Mouse (Mus musculus): Measurements from ENCODE around the gene Trim7.
"Not testable (repeated sequence)": the region's sequence is repeated elsewhere in the genome, so short reads cannot be mapped to it uniquely, and the experiment has no call there.

Gene Trim7

DNA sequence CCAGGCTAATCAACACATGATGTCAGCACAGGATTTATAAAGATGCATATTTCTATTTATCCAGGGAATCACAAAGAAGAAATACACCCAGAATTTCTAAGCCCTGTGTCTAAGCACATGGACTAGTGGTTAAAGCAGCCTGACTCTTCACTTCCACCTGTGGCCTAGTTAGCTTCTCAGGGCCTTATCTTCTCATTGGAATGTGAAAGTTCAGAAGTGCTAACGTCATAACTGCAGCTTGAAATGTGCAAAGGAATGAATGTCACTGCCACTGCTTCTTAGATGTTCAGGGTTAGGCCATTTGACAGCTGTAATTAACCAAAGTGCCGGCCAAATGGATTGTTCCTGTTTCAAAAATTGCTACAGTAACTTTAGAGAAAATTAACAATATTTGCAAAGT lies 4.3 kb downstream of the Trim7 start:
- DNase-seq, result no peak

DNA sequence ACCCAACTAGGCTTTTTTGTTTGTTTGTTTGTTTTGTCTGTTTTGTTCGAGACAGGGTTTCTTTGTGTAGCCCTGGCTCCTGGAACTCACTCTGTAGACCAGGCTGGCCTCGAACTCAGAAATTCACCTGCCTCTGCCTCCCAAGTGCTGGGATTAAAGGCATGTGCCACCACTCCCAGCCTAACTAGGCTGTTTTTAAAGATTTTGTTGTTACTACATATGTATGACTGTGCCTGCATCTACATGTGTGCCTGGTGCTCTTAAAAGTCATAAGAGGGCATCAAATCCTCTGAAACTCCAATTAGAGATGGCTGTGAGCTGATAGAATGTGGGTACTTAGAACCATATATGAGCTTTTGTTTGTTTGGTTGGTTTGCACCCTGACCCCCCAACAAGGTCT lies 5.3 kb downstream of the Trim7 start:
- DNase-seq, result no peak

DNA sequence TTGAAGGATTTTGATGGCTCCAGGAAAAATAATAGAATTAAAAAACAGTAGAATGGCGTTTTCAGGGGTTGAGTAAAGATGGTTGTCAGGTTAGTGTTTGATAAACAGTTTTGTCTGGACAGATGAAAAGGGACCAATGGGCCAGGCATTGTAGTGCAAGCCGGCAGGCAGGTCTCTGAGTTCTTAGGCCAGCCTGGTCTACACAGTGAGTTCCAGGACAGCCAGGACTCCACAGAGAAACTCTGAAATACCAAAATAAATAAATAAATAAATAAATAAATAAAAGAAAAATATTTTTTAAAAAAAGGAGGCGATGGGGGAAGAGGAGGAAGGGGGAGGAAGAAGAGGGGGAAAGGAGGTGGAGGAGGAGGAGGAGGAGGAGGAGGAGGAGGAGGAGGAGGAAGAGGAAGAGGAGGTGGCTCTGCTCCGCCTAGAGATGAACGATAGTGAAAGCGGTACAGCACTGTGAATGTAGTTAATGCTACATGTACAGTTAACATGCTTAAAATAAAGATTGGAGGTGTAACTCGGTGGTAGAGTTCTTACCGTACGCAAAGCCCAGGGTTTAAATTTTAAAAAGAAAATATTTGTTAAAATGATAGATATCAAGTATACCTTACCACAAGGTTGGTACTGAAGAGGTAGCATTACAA lies 7.3 kb downstream of the Trim7 start:
- no peak for DNase-seq

DNA sequence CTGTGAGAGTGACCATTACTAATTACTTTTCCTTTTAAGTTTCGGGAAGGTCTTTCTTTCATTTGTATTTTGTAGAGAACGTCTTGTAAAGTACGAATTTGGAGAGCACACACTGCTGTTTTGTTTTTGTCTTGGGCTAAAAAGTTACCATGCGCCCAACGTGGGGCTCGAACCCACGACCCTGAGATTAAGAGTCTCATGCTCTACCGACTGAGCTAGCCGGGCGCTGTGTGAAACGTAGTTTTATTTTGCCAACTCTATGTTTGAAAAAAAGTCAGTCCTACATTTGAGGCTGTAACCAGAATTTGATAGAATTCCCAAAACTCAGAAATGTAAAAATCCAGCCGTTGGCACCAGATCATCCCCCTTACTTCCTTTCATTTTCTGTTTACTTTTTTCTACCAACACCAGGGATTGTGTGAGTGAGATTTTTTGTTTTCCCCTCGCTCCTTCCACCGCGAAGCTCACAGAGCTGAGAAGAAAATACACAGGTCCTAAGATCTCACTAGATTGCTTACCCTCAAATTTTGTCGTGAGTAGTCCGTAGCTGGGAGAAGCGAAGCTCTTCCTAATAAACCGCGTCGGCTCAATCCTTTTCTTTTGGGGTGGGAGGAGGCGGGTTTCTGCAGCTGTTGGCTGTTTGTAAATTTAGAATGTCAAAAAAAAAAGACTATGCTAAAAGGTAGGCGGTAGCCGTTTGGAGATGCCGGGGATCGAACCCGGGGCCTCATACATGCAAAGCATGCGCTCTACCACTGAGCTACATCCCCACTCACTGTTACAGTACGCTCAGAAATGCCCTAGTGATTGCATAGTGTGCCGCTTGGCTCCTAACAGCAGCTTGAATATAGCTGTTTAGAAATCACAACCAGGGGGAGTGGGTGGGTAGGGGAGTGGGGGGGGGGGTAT lies 8.0 kb downstream of the Trim7 start:
- peak; percentile 96 for DNase-seq

DNA sequence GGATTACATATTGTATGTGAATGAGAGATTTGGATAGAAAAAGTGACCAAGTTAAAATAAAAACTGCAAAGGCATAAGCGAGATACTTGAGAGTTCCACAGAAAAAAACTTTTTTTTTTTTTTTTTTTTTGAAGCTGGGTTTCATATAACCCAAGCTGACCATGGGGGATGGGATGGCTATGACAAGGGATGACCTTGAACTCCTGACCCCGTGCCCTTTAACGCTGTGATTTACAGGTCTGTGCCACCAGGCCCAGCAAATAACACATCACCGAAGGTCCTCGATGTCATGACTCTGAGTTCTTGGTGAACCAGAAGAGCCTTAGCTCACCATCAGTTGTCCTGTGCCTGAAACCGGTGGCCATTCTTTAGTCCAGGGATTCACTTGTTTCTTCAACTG lies 10.0 kb downstream of the Trim7 start:
- DNase-seq, result no peak

DNA sequence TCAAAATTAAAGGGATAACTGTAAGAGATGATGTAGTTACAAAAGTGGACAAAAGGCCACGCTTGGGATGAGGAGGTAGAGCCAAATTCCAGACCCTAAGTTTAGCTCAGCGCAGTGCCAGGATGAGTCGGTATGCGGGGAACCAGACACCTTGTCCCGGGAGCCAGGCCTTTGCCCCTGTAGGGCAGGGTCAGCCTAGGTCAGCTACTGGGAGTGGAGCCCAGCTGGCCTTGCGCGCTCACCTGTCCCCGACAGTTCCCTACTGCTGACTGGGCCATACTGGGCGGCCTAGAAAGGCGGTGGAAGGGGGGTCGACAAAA lies 11.0 kb downstream of the Trim7 start:
- DNase-seq, result no peak

DNA sequence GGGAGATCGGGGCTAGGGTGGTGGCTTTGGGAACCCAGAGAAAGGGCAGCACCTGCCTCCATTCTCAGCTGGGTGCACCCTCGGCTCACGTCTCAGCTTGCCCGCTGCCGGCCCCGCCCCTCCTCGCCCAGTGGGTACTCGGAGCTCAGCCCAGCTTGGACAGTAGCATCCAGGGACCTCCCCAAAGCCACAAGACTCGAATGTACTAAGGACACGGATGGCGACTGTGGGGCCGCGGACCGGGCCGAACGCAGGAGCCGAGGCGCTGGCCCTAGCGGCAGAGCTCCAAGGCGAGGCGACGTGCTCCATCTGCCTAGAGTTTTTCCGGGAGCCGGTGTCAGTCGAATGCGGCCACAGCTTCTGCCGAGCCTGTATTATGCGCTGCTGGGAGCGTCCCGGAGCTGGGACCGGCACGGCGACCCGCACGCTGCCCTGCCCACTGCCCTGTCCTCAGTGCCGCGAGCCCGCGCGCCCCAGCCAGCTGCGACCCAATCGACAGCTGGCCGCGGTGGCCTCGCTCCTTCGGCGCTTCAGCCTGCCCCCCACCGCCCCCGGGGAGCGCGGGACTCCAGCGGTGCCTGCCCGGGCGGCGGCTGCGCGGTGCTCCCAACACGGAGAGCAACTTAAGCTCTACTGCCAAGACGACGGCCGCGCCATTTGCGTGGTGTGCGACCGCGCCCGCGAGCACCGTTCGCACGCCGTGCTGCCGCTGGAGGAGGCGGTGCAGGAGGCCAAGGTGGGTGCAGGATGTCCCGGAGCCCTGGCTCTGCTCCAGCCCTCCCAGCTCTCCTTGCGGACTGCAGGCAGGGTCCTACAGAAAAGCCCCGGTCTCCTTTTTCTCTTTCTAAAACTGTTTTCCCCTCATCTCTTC lies 11.6 kb downstream of the Trim7 start:
- peak; percentile 48 for DNase-seq

DNA sequence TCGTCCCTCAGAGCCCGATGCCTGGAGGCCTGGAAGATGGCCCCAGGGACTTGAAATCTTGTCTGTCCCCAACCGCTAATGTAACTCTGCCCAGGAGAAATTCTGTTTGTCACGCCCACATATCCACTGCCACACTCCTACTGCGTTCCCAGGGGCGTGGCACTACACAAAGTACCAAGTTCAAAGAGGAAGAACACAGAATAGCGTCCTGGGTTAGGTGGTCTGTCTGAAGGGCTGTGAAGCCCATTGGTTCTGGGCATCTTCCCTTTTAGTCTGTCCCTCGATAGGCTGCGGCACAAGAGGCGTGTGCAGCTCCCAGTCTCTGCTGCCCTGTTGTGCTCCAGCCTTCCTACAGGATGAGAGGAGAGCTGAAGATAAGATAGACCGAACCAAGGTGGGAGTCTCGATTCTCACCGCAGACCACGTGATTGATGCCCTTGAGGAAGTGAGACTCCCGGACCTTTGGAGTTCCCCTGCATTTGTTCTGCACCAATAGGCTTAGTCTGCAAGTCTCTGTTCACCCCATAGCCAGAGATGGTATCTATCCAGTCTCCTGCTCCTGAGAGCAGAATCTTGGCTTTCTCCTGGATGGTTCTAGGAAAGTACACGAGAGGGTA lies 12.3 kb downstream of the Trim7 start:
- no peak for DNase-seq

DNA sequence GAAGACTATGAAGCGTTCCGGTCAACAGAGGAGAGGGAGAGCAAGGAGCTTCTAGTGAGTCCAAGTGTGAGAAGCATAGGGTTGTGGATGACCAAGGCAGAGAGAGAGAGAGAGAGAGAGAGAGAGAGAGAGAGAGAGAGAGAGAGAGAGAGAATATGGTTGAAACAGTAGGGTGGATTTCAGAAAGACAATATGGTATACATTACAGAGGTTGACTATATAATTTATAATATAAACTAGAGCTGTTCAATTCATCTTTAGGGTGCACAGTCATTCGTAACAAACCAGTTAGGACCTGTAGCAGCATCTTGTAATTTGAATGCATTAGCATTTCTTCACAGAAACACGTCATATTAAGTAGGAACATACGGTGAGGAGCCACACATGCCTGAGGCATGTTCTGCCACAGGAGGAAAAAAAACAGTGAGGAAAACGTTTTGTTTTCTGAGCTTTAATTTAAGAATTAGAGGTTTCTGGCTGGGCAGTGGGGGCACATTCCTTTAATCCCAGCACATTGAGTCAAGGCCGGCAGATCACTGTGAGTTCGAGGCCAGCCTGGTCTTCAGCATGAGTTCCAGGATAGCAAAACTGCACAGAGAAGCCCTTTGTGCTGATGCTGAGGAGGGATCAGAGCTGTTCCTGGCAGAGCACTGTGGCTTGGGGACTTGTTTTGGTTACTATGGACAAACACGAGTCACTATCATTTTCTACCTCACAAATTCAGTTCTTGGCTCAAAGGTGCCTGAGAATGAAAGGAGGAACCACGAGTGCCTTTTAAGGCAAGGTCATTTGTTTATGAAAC lies 13.1 kb downstream of the Trim7 start:
- no peak for DNase-seq

DNA sequence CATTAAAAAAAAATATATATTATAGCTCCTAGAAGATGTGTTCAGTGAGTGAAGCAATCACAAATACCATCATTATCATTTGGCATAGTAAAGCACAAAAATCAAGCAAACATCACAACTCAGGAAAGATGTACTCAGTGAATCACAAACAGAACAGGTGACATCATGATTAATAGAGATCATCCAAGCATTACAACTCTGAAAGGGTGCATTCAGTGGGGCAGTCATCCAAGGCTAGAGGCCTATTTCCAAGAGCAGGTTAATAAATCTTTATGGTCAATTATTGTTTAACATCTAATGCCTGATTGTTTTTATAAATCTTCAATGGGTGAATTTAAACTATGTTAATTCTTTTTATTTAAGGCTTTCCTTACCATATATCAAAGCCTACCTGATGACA lies 14.9 kb downstream of the Trim7 start:
- DNase-seq, result no peak

DNA sequence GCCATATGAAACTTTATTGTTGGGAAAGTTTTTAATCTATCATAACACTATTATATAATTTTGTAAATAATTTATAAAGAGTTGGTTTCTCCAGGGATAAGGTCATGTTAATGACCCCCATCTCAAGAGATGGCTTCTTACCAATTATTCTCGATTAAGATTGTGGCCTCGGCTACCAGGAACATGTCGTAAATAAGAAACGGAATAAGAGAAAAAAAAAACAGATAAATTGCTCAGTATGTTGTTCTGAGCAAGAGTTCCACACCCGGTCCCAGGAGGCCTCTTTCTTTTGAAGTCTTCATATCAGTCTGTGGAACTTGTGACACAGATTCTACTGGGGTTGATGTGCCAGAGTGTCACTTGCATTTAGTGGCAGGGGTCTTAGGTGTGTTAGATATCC lies 15.3 kb downstream of the Trim7 start:
- DNase-seq, result no peak

DNA sequence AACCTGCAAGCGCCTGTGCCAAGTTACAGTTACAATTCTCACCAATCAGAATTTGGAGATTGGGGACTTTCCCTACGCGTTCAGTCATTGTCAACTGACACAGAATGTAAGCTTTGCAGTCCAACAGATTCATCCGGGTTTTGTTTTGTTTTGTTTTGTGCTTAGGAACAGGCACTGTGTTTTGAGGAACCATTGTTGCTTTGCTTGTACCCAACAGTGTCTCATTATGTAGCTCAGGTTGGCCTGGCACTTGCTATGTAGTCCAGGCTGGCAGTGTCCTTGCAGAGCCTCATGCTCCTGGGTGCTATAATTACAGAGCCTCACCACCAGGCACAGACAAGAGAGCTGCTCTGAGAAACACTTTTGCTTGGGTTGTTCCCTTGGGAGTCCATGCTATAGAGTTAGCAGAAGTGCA lies 16.4 kb downstream of the Trim7 start:
- DNase-seq, result no peak

DNA sequence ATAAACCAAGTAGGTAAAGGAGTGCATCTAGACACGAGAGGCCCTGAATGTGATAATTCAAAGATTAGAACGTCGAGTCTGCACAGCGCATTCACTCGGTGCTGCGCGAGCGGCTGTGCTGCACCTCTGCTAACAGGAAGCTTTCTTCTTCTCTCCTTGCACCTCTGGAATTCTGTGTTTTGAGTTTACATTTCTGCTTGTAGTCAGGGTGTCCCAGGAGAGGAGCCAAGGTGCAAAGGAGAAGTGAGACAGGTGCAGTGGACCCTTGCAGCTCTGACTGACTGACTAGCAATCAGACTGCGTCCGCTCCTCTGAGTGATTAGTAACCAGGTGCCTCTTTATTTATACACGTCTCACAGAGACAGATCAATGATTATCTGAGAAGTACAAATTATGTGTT lies 17.3 kb downstream of the Trim7 start:
- no peak for DNase-seq

DNA sequence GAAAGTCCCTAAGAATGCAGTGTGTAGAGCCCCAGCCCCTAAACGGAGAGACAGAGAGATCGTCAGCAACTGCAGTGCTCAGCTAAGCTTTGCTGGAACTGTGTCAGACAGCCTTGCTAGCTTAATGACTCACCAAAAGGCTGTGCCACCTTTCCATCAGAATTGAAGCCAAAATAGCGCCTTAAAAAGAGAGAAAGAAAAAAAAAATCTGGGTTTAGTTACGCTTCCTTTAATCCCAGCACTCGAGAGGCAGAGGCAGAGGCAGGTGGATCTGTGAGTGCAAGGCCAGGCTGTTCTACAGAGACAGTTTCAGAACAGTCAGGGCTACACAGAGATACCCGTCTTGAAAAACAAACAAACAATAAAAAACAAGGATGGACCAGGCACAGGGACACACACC lies 18.4 kb downstream of the Trim7 start:
- no peak for DNase-seq

DNA sequence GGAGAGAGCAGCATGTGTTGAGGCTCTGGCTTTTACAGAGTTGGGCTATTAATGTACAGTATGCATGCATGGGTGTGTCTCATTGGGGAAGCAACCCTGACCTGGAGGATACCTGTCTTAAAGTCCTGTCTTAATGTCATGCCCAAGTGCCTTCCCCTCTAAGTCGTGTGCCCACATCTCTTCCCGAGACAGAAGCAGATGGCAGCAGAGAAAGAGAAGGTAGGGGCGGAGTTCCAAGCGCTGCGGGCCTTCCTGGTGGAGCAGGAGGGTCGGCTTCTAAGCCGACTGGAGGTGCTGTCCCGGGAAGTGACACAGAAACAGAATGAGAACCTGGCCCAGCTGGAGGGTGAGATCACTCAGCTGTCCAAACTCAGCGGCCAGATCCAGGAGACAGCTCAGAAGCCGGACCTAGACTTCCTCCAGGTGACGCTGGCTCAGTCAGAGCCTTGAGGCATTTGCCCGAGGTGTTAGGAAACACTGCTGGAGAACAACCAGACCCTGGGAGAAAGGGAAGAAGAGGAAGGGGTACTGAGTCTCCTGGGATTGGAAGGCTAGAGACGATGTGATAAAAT lies 19.4 kb downstream of the Trim7 start:
- DNase-seq, result no peak

DNA sequence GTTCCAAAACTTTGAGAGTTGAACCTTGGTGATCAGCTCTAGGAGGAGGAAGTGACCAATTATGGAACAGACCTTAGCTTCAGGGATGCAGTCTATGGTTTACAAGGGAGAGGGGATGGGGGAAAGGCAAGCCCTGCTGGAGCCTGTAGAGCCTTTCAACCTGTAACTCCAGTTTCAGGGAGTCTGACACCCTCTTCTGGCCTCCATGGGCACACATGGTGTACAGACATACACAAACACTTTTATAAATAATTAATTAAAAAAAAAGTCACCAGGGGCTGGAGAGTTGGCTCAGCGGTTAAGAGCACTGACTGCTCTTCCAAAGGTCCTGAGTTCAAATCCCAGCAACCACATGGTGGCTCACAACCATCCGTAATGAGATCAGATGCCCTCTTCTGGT lies 20.4 kb downstream of the Trim7 start:
- DNase-seq, result not testable (repeated sequence)

DNA sequence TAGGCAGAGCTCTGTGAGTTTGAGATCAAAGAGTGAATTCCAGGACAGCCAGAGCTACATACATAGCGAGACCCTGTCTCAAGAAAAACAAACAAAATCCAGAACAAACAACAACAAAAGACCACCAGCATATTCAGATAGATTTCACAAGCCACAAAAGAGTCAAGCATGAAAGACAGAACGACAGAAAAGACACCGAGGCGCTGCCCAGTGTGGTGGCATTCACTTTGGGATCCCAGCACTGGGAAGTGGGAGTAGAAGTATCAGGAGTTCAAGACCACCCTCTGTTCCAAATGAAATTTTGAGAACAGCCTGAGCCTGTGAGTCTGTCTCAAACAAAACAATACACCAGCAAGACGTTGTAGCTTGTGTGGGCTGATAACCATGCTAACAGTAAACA lies 20.9 kb downstream of the Trim7 start:
- no peak for DNase-seq

DNA sequence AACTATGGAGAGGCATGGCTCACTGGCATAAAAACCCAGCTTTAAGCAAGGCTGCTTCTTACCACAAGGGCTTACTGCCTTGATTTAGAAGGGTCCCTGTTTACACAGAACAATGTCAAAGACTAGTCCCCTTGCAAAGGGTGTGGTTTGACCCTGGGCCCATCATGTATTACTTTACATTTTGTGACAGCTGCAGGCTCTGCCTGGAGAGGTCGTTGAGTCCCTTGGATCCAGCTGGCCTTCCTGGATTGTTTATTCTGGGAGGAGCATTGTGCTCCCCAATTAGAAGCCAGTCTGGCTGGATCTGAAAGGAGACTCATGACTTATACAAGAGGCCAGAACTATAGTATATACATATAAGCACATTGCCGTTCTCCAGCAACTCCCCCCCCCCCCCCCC lies 24.3 kb downstream of the Trim7 start:
- DNase-seq, result no peak

DNA sequence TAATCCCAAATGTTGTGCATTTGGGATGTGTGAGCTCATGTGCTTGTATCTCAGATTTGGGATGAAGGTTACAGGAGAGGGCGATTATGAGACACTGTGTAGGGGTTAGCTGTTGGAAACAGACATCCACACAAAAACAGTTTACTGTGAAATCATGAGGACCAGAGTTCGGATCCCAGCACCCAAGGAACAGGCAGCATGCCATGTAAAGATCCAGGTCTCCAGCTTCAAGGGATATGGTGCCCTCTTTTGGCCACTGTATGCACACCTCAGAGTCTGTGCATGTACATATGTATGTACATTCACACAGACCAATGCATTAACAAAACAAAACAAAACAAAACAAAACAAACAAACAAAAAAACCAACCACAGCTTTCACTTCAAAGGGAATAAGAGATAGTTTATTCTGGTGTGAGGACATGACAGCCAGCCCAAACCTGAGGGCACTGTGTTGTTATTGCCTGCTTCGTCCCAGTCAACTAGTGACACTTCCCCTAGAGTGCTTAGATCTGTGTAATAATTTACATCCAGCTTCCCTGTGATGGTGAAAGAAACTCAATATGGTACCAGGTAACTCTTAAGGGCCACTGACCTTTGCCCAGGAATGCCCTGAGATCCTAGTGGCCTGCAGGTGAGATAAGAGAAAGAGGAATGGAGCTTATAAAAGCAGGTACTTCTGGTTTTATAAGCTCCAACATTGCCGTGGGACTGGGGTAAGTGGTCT lies 25.5 kb downstream of the Trim7 start:
- no peak for DNase-seq

DNA sequence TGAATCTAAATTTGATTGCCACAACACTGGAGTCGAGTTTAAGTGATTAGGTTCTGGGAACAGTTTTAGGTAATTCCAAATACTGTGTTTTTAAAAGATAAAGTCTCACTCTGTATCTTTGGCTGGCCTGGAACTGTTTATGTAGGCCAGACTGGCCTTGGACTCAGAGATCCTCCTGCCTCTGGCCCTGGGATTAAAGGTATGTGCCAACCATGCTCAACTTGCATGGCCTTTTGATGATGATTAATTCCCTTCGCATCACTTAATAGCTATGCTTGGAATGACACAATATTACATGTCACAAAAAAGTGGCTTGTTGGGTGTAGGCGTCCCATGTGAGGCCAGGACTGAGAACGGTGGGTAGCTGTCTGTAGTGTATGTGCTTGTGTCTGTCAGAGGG lies 26.2 kb downstream of the Trim7 start:
- no peak for DNase-seq
